36 mouse cellular contexts compared by ENCODE assay signal in genomic region chr2:180388122-180388521, GRCm38 (mm10). TPM values are rescaled to one million over a fixed set of nuclear protein-coding genes. Genes with fewer than 3 reads are reported as not detected.
DNase-seq lines count a peak whose midpoint lies in the region; ATAC-seq and TF ChIP-seq lines count a peak whose summit lies in the region.
"Had no signal": no experiment of that assay in that cellular context is flagged by ENCODE, and none has a peak within 500 bp of the region (broad histone marks: within the 10 kb centered on the region; RNA-seq: fewer than 3 reads in every experiment).

No protein-coding gene starts in this region.

- peaks cover 3% of the 10 kb centered on the region for H3K79me2 ChIP-seq in myocyte (ENCODE audit: control insufficient read depth, insufficient read depth)

- H3ac ChIP-seq in myocyte (ENCODE audit: control insufficient read depth, insufficient read length): no peak overlapping the region

- TF ChIP-seq EP300 in heart, postnatal 0 days (IDR thresholded peaks at IDR 0.05; ENCODE audit: low read depth): no peak

- no peak for DNase-seq in heart, adult 9 months (ENCODE audit: low spot score in 2 of 2)
- no peak for DNase-seq in limb, embryonic 14.5 days (ENCODE audit: low spot score)
- DNase-seq in limb, embryonic 10.5 days (ENCODE audit: low spot score): no peak
- no peak for DNase-seq in heart, postnatal 0 days (ENCODE audit: low spot score)
- DNase-seq in cerebellum, postnatal 36 days: no peak
- DNase-seq: adrenal gland, postnatal 25 days; B cell, adult 2 months; cerebellum, adult 11-12 months; cerebellum, adult 9-11 months; forebrain, postnatal 0 days; gastrocnemius, postnatal 14 days; kidney, adult 8-10 months; kidney, postnatal 4 days; left cerebral cortex, postnatal 4 days; liver; lung, adult 2 months; lung, postnatal 14 days; right cerebral cortex, postnatal 4 days; thymus, adult 18-20 months; thymus, postnatal 25 days had no signal

- no peaks in the 10 kb centered on the region for H3K36me3 ChIP-seq in heart, embryonic 11.5 days (ENCODE audit: control insufficient read depth, insufficient read depth, low read length)
- no peaks in the 10 kb centered on the region for H3K36me3 ChIP-seq in limb, embryonic 14.5 days (ENCODE audit: control insufficient read depth, insufficient read depth, low read length)
- no peaks in the 10 kb centered on the region for H3K36me3 ChIP-seq in limb, embryonic 10.5 days
- no peaks in the 10 kb centered on the region; the same call in 1 of the 2 replicates for H3K36me3 ChIP-seq in heart, postnatal 0 days (replicated peaks; ENCODE audit: control insufficient read depth, insufficient read depth, low read length)
- H3K36me3 ChIP-seq in myocyte (ENCODE audit: control insufficient read depth, insufficient read depth): no peaks in the 10 kb centered on the region
- H3K36me3 ChIP-seq: forebrain, embryonic 12.5 days; hindbrain, embryonic 12.5 days; midbrain, embryonic 10.5 days; neural tube, embryonic 13.5 days had no signal

- peak overlapping the region; percentile 97 for H3K9ac ChIP-seq in heart, embryonic 11.5 days (ENCODE audit: low read depth, low read length)
- H3K9ac ChIP-seq in limb, embryonic 14.5 days (ENCODE audit: low read depth, low read length, severe bottlenecking): no peak overlapping the region
- peak overlapping the region; percentile 98 for H3K9ac ChIP-seq in heart, postnatal 0 days (replicated peaks; ENCODE audit: low read depth, low read length)
- H3K9ac ChIP-seq: forebrain, embryonic 12.5 days; forebrain, postnatal 0 days; hindbrain, embryonic 12.5 days; liver, embryonic 14.5 days; neural tube, embryonic 13.5 days had no signal

- peak overlapping the region; percentile 71 for H3K4me3 ChIP-seq in heart, embryonic 11.5 days (ENCODE audit: low read depth, low read length)
- H3K4me3 ChIP-seq in limb, embryonic 14.5 days (replicated peaks; ENCODE audit: low read length): 0 out of 2 replicates have a peak overlapping the region, but pooled peaks have one; percentile 1
- H3K4me3 ChIP-seq in limb, embryonic 10.5 days: no peak overlapping the region
- peak overlapping the region; percentile 69 for H3K4me3 ChIP-seq in heart, postnatal 0 days (ENCODE audit: low read depth, low read length)
- peak overlapping the region; percentile 59 for H3K4me3 ChIP-seq in myocyte
- H3K4me3 ChIP-seq: forebrain, embryonic 12.5 days; hindbrain, embryonic 12.5 days; midbrain, embryonic 10.5 days; neural tube, embryonic 13.5 days had no signal

- WGBS in heart, embryonic 11.5 days (ENCODE audit: insufficient replicate concordance): 39% methylated on average over 5 of the region's 5 CpGs
- WGBS in limb, embryonic 14.5 days: 65% methylated on average over 5 of the region's 5 CpGs
- 75% methylated on average over 5 of the region's 5 CpGs for WGBS in limb, embryonic 10.5 days
- 32% methylated on average over 5 of the region's 5 CpGs for WGBS in heart, postnatal 0 days

- no peak for ATAC-seq in heart, embryonic 11.5 days (replicated peaks; ENCODE audit: insufficient number of reproducible peaks, low FRiP score, low TSS enrichment)
- ATAC-seq in limb, embryonic 14.5 days (ENCODE audit: low FRiP score, low read depth): no peak
- ATAC-seq in heart, postnatal 0 days (ENCODE audit: insufficient read depth, low read depth): no peak
- ATAC-seq: forebrain, postnatal 0 days; intestine, embryonic 16.5 days had no signal

- peaks cover 33% of the 10 kb centered on the region for H3K4me1 ChIP-seq in heart, embryonic 11.5 days (ENCODE audit: control insufficient read depth, insufficient read depth, low read length)
- H3K4me1 ChIP-seq in limb, embryonic 14.5 days (ENCODE audit: control insufficient read depth, insufficient read depth, low read length): no peaks in the 10 kb centered on the region
- H3K4me1 ChIP-seq in limb, embryonic 10.5 days: peaks cover 27% of the 10 kb centered on the region
- H3K4me1 ChIP-seq in heart, postnatal 0 days (ENCODE audit: control insufficient read depth, insufficient read depth): peaks cover 12% of the 10 kb centered on the region

- TF ChIP-seq CTCF in heart, postnatal 0 days (IDR thresholded peaks at IDR 0.05; ENCODE audit: low read depth): no peak

- H3K4me2 ChIP-seq in heart, embryonic 11.5 days: peak overlapping the region; percentile 87
- H3K4me2 ChIP-seq in limb, embryonic 14.5 days (replicated peaks; ENCODE audit: low read depth, low read length, severe bottlenecking): no peak overlapping the region
- peak overlapping the region; percentile 67 for H3K4me2 ChIP-seq in heart, postnatal 0 days (ENCODE audit: low read depth, low read length)
- peak overlapping the region; percentile 55 for H3K4me2 ChIP-seq in myocyte (ENCODE audit: low read depth)
- H3K4me2 ChIP-seq: forebrain, embryonic 12.5 days had no signal

- no peaks in the 10 kb centered on the region for H3K9me3 ChIP-seq in heart, embryonic 11.5 days (replicated peaks; ENCODE audit: control insufficient read depth, low read length)
- no peaks in the 10 kb centered on the region for H3K9me3 ChIP-seq in limb, embryonic 14.5 days (ENCODE audit: control insufficient read depth, low read length)
- no peaks in the 10 kb centered on the region for H3K9me3 ChIP-seq in limb, embryonic 10.5 days (replicated peaks)
- H3K9me3 ChIP-seq in heart, postnatal 0 days (replicated peaks; ENCODE audit: control insufficient read depth, low read length): no peaks in the 10 kb centered on the region
- H3K9me3 ChIP-seq: forebrain, embryonic 12.5 days; hindbrain, embryonic 12.5 days; midbrain, embryonic 10.5 days; neural tube, embryonic 13.5 days had no signal

- H3K27ac ChIP-seq in heart, embryonic 11.5 days (ENCODE audit: low read depth, low read length): peak overlapping the region; percentile 98
- no peak overlapping the region for H3K27ac ChIP-seq in limb, embryonic 14.5 days (replicated peaks; ENCODE audit: low read depth, low read length)
- no peak overlapping the region for H3K27ac ChIP-seq in limb, embryonic 10.5 days
- H3K27ac ChIP-seq in heart, postnatal 0 days (ENCODE audit: low read depth): peak overlapping the region; percentile 99
- H3K27ac ChIP-seq: forebrain, embryonic 12.5 days; hindbrain, embryonic 12.5 days; kidney, postnatal 0 days; liver, embryonic 14.5 days; midbrain, embryonic 10.5 days; neural tube, embryonic 13.5 days had no signal

- no peak for TF ChIP-seq POLR2A in limb, embryonic 14.5 days (IDR thresholded peaks at IDR 0.05; ENCODE audit: borderline replicate concordance, extremely low read depth, insufficient read depth, insufficient read length)
- TF ChIP-seq POLR2A in myocyte (IDR thresholded peaks at IDR 0.05; ENCODE audit: insufficient read length, low read depth): no peak

- peaks cover 14% of the 10 kb centered on the region for H3K27me3 ChIP-seq in heart, embryonic 11.5 days (ENCODE audit: control insufficient read depth, insufficient read depth, low read length)
- H3K27me3 ChIP-seq in limb, embryonic 14.5 days (ENCODE audit: control insufficient read depth, insufficient read depth, low read length): peaks cover 40% of the 10 kb centered on the region
- H3K27me3 ChIP-seq in limb, embryonic 10.5 days (ENCODE audit: low read depth, poor library complexity, severe bottlenecking): peaks cover 88% of the 10 kb centered on the region
- H3K27me3 ChIP-seq in heart, postnatal 0 days (ENCODE audit: control insufficient read depth, insufficient read depth, low read length): peaks cover 3% of the 10 kb centered on the region; the same call in 1 of the 2 replicates
- H3K27me3 ChIP-seq in myocyte (ENCODE audit: control insufficient read depth, insufficient read depth, insufficient read length): peaks cover 6% of the 10 kb centered on the region

TF ChIP-seq in myocyte, 11 proteins besides CTCF, POLR2A, EP300 and RAD21:
- TF ChIP-seq SRF (IDR thresholded peaks at IDR 0.05; ENCODE audit: control insufficient read depth, insufficient read length, low read depth) (no peak), POLR2AphosphoS2 (IDR thresholded peaks at IDR 0.05; ENCODE audit: insufficient read length, low read depth) (peak; percentile 89)
TF ChIP-seq in myocyte: peak in this region for 1.

RNA-seq across cellular contexts. Expression of gene Gata5, which starts 53.6 kb away (rescaled TPM):
- 25.7 and 28.0 TPM in 2 replicates for polyA plus RNA-seq in heart, embryonic 11.5 days (2014; fragmentation: Nextera tagmentation; extraction: Ambion mirVana)
- 0.01 and 0.05 TPM in 2 replicates for polyA plus RNA-seq in limb, embryonic 14.5 days (2012; rRNA removed)
- 0.06 TPM in 1 of 2 replicates, not detected in the other for polyA plus RNA-seq in limb, embryonic 14.5 days (2014; fragmentation: Nextera tagmentation; extraction: Ambion mirVana)
- 0.83 and 2.8 TPM in 2 replicates for polyA plus RNA-seq in limb, embryonic 10.5 days (2016; fragmentation: Nextera tagmentation; extraction: Ambion mirVana)
- 2.7 and 5.7 TPM in 2 replicates for total RNA-seq in heart, postnatal 0 days (2014; rRNA removed; ENCODE audit: low replicate concordance)
- polyA plus RNA-seq in heart, postnatal 0 days (2015; fragmentation: Nextera tagmentation; extraction: Ambion mirVana): 1.2 and 1.8 TPM in 2 replicates
- polyA plus RNA-seq in myocyte (2012; fragmentation: generic; extraction: Trizol): not detected
- total RNA-seq: adrenal gland, postnatal 25 days; common myeloid progenitor, adult 5-6 weeks; forebrain, postnatal 0 days; gastrocnemius, postnatal 14 days; granulocyte monocyte progenitor cell, adult 5-6 weeks; layer of hippocampus, adult 8-10 months; layer of hippocampus, postnatal 25 days; left cerebral cortex, postnatal 4 days; megakaryocyte progenitor cell, adult 5-6 weeks; midbrain, postnatal 0 days had no signal
- polyA plus RNA-seq: embryonic facial prominence, embryonic 14.5 days; forebrain, embryonic 12.5 days; forebrain, postnatal 0 days; midbrain, postnatal 0 days had no signal

Comparison
In these comparisons a context has a peak if more than half of its experiments do, and no peak if none do; other contexts are left out.
1. H3K27ac ChIP-seq: peak in heart, embryonic 11.5 days (single experiment) and heart, postnatal 0 days (single experiment); none in limb, embryonic 14.5 days (single experiment) and limb, embryonic 10.5 days (single experiment).